Mouse (Mus musculus): ENCODE results near the gene Olfr1463. TPM values are rescaled to one million over a fixed set of nuclear protein-coding genes. Genes with fewer than 3 reads are reported as not detected.

Gene Olfr1463
- polyA plus RNA-seq (2015; fragmentation: Nextera tagmentation; extraction: Ambion mirVana) = not detected in 2 replicates

- H3K27ac ChIP-seq = no peak within 1 kb of the TSS
- no peak within 1 kb of the TSS for H3K4me2 ChIP-seq
- no peaks in the 10 kb centered on the region for H3K4me1 ChIP-seq
- H3K4me3 ChIP-seq = no peak within 1 kb of the TSS
- H3K9me3 ChIP-seq = peaks cover 19% of the 10 kb centered on the region
- no peaks in the 10 kb centered on the region for H3K27me3 ChIP-seq (replicated peaks)
- ATAC-seq (replicated peaks) = no peak
- no peaks in the 10 kb centered on the region for H3K36me3 ChIP-seq (replicated peaks)
- H3K9ac ChIP-seq = no peak within 1 kb of the TSS
These were observed at the start of gene Olfr1463 for GRCm38 (mm10) chr19:13231028-13231427. Gene Olfr1463 (plus strand): TSS chr19:13231328.

- Histone ChIP-seq H3K27me3 (replicated peaks) (no peaks in the 10 kb centered on the region), H3K4me3 (no peak within 1 kb of the TSS), H3K36me3 (replicated peaks) (no peaks in the 10 kb centered on the region), H3K9ac (no peak within 1 kb of the TSS), H3K4me1 (no peaks in the 10 kb centered on the region), H3K4me2 (no peak within 1 kb of the TSS), H3K27ac (no peak within 1 kb of the TSS), H3K9me3 (0 out of 2 replicates have a peak, but pooled peaks cover 3% of the 10 kb centered on the region)
- ATAC-seq (replicated peaks) = no peak
- WGBS = 89% methylated on average over 1 of the region's 1 CpGs
These were observed 45.7 kb upstream of the Olfr1463 start, which contains the start of gene Olfr1462 for GRCm38 (mm10) chr19:13185434-13185833. Gene Olfr1462 (plus strand): TSS chr19:13185734.

- Histone ChIP-seq H3K9me3 (peaks cover 21% of the 10 kb centered on the region), H3K4me1 (no peaks in the 10 kb centered on the region), H3K4me2 (no peak overlapping the region), H3K36me3 (replicated peaks) (no peaks in the 10 kb centered on the region), H3K27me3 (replicated peaks) (no peaks in the 10 kb centered on the region), H3K9ac (no peak overlapping the region), H3K4me3 (no peak overlapping the region), H3K27ac (no peak overlapping the region)
- ATAC-seq (replicated peaks) = no peak
- 84% methylated on average over 11 of the region's 11 CpGs for WGBS
These were observed 9.5 kb upstream of the Olfr1463 start for GRCm38 (mm10) chr19:13221666-13222065.

Other genes starting within 250 kb of the Olfr1463 start
- not detected in 2 replicates for gene Olfr1451, start 236.3 kb upstream of the Olfr1463 start, polyA plus RNA-seq (2015; fragmentation: Nextera tagmentation; extraction: Ambion mirVana)
- gene Olfr1453, start 203.0 kb upstream of the Olfr1463 start, polyA plus RNA-seq (2015; fragmentation: Nextera tagmentation; extraction: Ambion mirVana) = not detected in 2 replicates
- not detected in 2 replicates for gene Olfr1454, start 170.7 kb upstream of the Olfr1463 start, polyA plus RNA-seq (2015; fragmentation: Nextera tagmentation; extraction: Ambion mirVana)
- gene Olfr1457, start 133.4 kb upstream of the Olfr1463 start, polyA plus RNA-seq (2015; fragmentation: Nextera tagmentation; extraction: Ambion mirVana) = not detected in 2 replicates
- gene Olfr1458, start 124.6 kb upstream of the Olfr1463 start, polyA plus RNA-seq (2015; fragmentation: Nextera tagmentation; extraction: Ambion mirVana) = not detected in 2 replicates
- gene Olfr1459, start 81.8 kb upstream of the Olfr1463 start, polyA plus RNA-seq (2015; fragmentation: Nextera tagmentation; extraction: Ambion mirVana) = 0.03 TPM in 2 replicates
- gene Olfr1461, start 68.3 kb upstream of the Olfr1463 start, polyA plus RNA-seq (2015; fragmentation: Nextera tagmentation; extraction: Ambion mirVana) = not detected in 2 replicates
- gene Olfr1462, start 45.6 kb upstream of the Olfr1463 start, polyA plus RNA-seq (2015; fragmentation: Nextera tagmentation; extraction: Ambion mirVana) = not detected in 2 replicates
- not detected in 2 replicates for gene Olfr1465, start 84.2 kb downstream of the Olfr1463 start, polyA plus RNA-seq (2015; fragmentation: Nextera tagmentation; extraction: Ambion mirVana)
- not detected in 2 replicates for gene Olfr1466, start 107.5 kb downstream of the Olfr1463 start, polyA plus RNA-seq (2015; fragmentation: Nextera tagmentation; extraction: Ambion mirVana)
- not detected in 2 replicates for gene Olfr1467, start 130.9 kb downstream of the Olfr1463 start, polyA plus RNA-seq (2015; fragmentation: Nextera tagmentation; extraction: Ambion mirVana)
- not detected in 2 replicates for gene Olfr1469, start 176.5 kb downstream of the Olfr1463 start, polyA plus RNA-seq (2015; fragmentation: Nextera tagmentation; extraction: Ambion mirVana)
- not detected in 2 replicates for gene Olfr1471, start 212.1 kb downstream of the Olfr1463 start, polyA plus RNA-seq (2015; fragmentation: Nextera tagmentation; extraction: Ambion mirVana)
- gene Olfr1472, start 224.8 kb downstream of the Olfr1463 start, polyA plus RNA-seq (2015; fragmentation: Nextera tagmentation; extraction: Ambion mirVana) = not detected in 2 replicates
- gene Olfr1474, start 238.2 kb downstream of the Olfr1463 start, polyA plus RNA-seq (2015; fragmentation: Nextera tagmentation; extraction: Ambion mirVana) = not detected in 2 replicates
- gene Olfr1475, start 248.9 kb downstream of the Olfr1463 start, polyA plus RNA-seq (2015; fragmentation: Nextera tagmentation; extraction: Ambion mirVana) = not detected in 2 replicates